Mouse (Mus musculus): Measurements from ENCODE around the gene Noa1. TPM values are rescaled to one million over a fixed set of nuclear protein-coding genes. Genes with fewer than 3 reads are reported as not detected.

Gene Noa1
- total and polyA plus RNA-seq, 3 experiments = 12.0 to 51.1 (median 35.1) TPM

DNA sequence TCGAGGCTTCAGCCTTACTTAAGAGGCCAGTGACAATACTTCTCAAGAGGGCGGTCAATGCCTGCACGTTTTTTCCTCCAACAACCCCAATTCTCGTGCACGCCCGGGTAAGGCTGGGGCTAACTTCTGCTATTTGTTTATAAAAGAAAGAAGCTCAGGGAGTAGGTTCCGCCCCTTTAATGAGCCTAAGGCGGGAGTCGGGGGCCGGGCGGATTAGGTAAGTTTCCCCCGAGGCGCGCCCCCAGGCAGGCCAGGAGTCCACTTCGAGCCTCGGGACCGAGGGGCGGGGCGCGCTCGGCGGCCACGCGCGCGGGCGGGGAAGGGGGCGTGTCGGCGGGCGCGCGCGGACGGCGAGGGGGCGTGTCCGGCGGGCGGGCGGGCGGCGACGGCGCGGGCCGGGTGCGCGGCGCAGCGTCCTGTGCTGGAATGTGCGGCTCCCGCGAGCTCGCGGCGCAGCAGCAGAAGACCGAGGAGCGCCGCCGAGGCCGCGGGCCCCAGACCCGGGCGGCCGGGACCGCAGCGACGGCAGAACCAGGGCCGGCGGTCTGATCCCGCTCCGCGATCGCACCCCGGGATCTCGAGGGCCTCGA is 44.7 kb downstream of the Noa1 start, which contains the start of gene Rest:
Gene Rest (plus strand): TSS at position 411 of the 590 bp plus-strand sequence.
- H3K4me3 ChIP-seq (ENCODE audit: low read depth, low read length) = peak within 1 kb of the TSS; percentile 88
- ATAC-seq (ENCODE audit: extremely low read depth, insufficient number of reproducible peaks, low FRiP score, poor library complexity, severe bottlenecking) (peak; percentile 38), DNase-seq (ENCODE audit: low spot score) (peak; percentile 67)
- H3K27me3 ChIP-seq (ENCODE audit: insufficient read depth, low read length) = peaks cover 5% of the 10 kb centered on the region
- peaks cover 24% of the 10 kb centered on the region for H3K4me1 ChIP-seq (ENCODE audit: insufficient read depth, low read depth, low read length)
- H3K36me3 ChIP-seq (replicated peaks) = peaks cover 24% of the 10 kb centered on the region
- H3K9me3 ChIP-seq (replicated peaks) = peaks cover 4% of the 10 kb centered on the region
- TF ChIP-seq GATA1 (IDR thresholded peaks at IDR 0.05; ENCODE audit: borderline replicate concordance, low read length) (no peak), TAL1 (conservative IDR thresholded peaks at IDR 0.05; ENCODE audit: low read depth, low read length) (no peak), CTCF (IDR thresholded peaks at IDR 0.05; ENCODE audit: low read depth, low read length) (no peak)

DNA sequence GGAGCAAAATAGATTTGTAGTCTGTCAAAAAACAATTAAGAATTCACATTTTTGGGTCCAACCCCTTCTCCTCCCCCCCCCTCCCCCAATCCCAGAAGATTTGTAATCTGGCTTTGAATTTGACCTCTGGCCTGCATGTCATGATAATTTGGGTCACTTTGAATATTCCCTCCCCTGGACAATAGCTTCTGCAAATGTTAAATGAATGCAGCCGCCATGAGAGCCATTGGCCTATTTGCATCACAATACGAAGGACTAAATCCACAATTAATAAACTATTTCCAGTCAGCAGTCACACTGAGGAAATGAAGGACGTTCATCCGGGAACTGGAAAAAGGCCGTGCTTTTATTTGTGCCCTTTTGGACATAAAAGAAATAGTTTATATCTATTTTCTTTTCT is 47.8 kb downstream of the Noa1 start:
- Histone ChIP-seq H3K4me1 (ENCODE audit: insufficient read depth, low read depth, low read length) (peaks cover 4% of the 10 kb centered on the region), H3K9me3 (replicated peaks) (no peaks in the 10 kb centered on the region), H3K4me3 (ENCODE audit: low read depth, low read length) (no peak overlapping the region), H3K36me3 (replicated peaks) (no peaks in the 10 kb centered on the region), H3K27me3 (ENCODE audit: insufficient read depth, low read length) (peaks cover 9% of the 10 kb centered on the region)
- no peak for ATAC-seq (ENCODE audit: extremely low read depth, insufficient number of reproducible peaks, low FRiP score, poor library complexity, severe bottlenecking)
- DNase-seq (ENCODE audit: low spot score) = no peak
- no peak for TF ChIP-seq GATA2 (IDR thresholded peaks at IDR 0.05; ENCODE audit: borderline replicate concordance, low read depth, low read length)
- no peak for TF ChIP-seq GATA1 (IDR thresholded peaks at IDR 0.05; ENCODE audit: borderline replicate concordance, low read length)
- no peak for TF ChIP-seq POLR2AphosphoS5 (IDR thresholded peaks at IDR 0.05; ENCODE audit: insufficient replicate concordance, low read depth, low read length)
- TF ChIP-seq CTCF (IDR thresholded peaks at IDR 0.05; ENCODE audit: low read depth, low read length) = no peak
- no peak for TF ChIP-seq TAL1 (conservative IDR thresholded peaks at IDR 0.05; ENCODE audit: low read depth, low read length)

DNA sequence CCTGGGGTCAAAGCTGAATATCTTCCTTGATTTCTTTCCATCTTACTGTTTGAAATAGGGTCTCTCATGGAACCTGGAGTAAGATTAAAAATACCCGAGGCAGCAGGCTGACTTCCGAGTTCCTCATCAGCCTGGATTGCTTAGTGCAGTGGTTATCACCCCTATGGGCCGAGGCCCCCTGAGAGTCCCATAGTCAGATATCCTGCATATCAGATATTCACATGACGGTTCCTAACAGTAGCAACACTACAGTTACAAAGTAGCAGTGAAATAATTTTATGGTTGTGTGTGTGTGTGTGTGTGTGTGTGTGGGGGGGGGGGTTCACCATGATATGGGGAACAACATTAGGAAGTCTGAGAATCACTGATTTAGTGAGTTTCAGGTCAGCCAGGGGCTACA is 48.7 kb downstream of the Noa1 start:
- ATAC-seq (ENCODE audit: extremely low read depth, insufficient number of reproducible peaks, low FRiP score, poor library complexity, severe bottlenecking) (no peak), DNase-seq (ENCODE audit: low spot score) (no peak)
- Histone ChIP-seq H3K9me3 (replicated peaks) (no peaks in the 10 kb centered on the region), H3K36me3 (replicated peaks) (no peaks in the 10 kb centered on the region), H3K27me3 (ENCODE audit: insufficient read depth, low read length) (peaks cover 9% of the 10 kb centered on the region), H3K4me1 (ENCODE audit: insufficient read depth, low read depth, low read length) (peaks cover 4% of the 10 kb centered on the region), H3K4me3 (ENCODE audit: low read depth, low read length) (no peak overlapping the region)
- TF ChIP-seq CTCF (IDR thresholded peaks at IDR 0.05; ENCODE audit: low read depth, low read length) (no peak), TAL1 (conservative IDR thresholded peaks at IDR 0.05; ENCODE audit: low read depth, low read length) (no peak), POLR2AphosphoS5 (IDR thresholded peaks at IDR 0.05; ENCODE audit: insufficient replicate concordance, low read depth, low read length) (no peak), GATA2 (IDR thresholded peaks at IDR 0.05; ENCODE audit: borderline replicate concordance, low read depth, low read length) (no peak), GATA1 (IDR thresholded peaks at IDR 0.05; ENCODE audit: borderline replicate concordance, low read length) (no peak)

DNA sequence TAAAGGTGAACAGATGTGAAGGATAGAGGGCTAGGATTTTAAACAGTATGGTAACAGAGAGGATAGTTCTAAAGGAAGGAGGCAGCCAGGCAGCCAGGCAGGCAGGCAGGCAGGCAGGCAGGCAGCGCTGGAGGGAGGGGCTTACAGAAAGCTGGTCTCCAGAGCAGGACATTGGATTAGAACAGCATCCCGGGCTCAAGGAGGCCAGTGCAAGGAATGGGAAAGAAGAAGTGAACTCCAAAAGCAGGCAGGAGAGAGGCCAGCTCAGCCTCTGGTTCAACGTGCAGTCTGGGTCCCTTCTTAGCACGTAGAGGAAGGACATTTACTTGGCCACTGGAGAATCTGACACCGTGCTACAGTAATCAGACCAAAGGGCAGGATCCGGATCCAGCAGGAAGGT is 49.7 kb downstream of the Noa1 start:
- no peak for ATAC-seq (ENCODE audit: extremely low read depth, insufficient number of reproducible peaks, low FRiP score, poor library complexity, severe bottlenecking)

DNA sequence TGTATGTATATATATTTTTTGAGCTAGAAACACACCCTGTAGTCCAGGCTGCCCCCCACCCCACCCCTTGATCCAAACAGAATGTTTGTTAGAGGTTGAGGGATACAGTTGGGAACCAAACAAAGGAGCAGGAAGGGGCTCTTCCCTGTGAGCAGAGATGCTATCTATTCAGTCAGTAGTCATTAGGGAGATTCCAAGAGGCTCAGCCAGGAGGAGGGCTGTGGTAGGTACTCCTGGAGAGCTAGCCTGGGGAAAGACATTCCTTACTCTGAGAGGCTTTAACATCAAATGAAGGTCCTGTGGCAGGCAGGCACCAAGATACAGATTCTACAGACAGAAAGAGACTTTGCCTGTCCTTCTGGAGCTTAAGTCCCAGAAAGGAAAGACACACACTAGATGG is 50.6 kb downstream of the Noa1 start:
- ATAC-seq (ENCODE audit: extremely low read depth, insufficient number of reproducible peaks, low FRiP score, poor library complexity, severe bottlenecking) (no peak), DNase-seq (ENCODE audit: low spot score) (no peak)
- Histone ChIP-seq H3K27me3 (ENCODE audit: insufficient read depth, low read length) (peaks cover 9% of the 10 kb centered on the region), H3K36me3 (replicated peaks) (no peaks in the 10 kb centered on the region), H3K4me3 (ENCODE audit: low read depth, low read length) (no peak overlapping the region), H3K4me1 (ENCODE audit: insufficient read depth, low read depth, low read length) (no peaks in the 10 kb centered on the region; the same call in 1 of the 2 replicates), H3K9me3 (replicated peaks) (no peaks in the 10 kb centered on the region)
- no peak for TF ChIP-seq TAL1 (conservative IDR thresholded peaks at IDR 0.05; ENCODE audit: low read depth, low read length)
- no peak for TF ChIP-seq POLR2AphosphoS5 (IDR thresholded peaks at IDR 0.05; ENCODE audit: insufficient replicate concordance, low read depth, low read length)
- TF ChIP-seq GATA1 (IDR thresholded peaks at IDR 0.05; ENCODE audit: borderline replicate concordance, low read length) = no peak
- no peak for TF ChIP-seq CTCF (IDR thresholded peaks at IDR 0.05; ENCODE audit: low read depth, low read length)
- TF ChIP-seq GATA2 (IDR thresholded peaks at IDR 0.05; ENCODE audit: borderline replicate concordance, low read depth, low read length) = no peak

More for the DNA sequence above, 49.7 kb downstream of the Noa1 start:
- Histone ChIP-seq H3K36me3 (replicated peaks) (no peaks in the 10 kb centered on the region), H3K27me3 (ENCODE audit: insufficient read depth, low read length) (peaks cover 9% of the 10 kb centered on the region), H3K9me3 (replicated peaks) (no peaks in the 10 kb centered on the region), H3K4me3 (ENCODE audit: low read depth, low read length) (no peak overlapping the region), H3K4me1 (ENCODE audit: insufficient read depth, low read depth, low read length) (peaks cover 4% of the 10 kb centered on the region)
- no peak for TF ChIP-seq POLR2AphosphoS5 (IDR thresholded peaks at IDR 0.05; ENCODE audit: insufficient replicate concordance, low read depth, low read length)
- no peak for DNase-seq (ENCODE audit: low spot score)

DNA sequence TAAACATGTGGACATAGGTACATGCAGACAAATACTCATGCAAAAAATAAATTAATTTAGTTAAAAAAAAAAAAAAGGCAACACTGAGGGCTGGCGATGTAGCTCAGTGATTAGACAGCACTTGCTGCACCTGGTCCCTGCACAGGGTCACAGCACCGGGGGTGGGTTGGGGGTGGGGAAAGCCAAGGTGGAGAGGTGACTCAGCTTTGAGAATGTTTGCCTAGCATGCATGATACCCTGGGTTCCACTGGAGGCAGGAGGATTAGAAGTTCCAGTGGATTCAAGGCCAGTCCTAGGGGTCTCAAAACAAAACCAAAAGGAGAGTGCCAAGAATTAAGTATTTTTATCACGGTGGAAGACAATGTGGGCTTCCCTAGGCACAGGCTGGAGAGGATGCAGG is 52.3 kb downstream of the Noa1 start:
- DNase-seq (ENCODE audit: low spot score) (no peak), ATAC-seq (ENCODE audit: extremely low read depth, insufficient number of reproducible peaks, low FRiP score, poor library complexity, severe bottlenecking) (no peak)
- Histone ChIP-seq H3K4me1 (ENCODE audit: insufficient read depth, low read depth, low read length) (peaks cover 4% of the 10 kb centered on the region; the same call in 1 of the 2 replicates), H3K9me3 (replicated peaks) (no peaks in the 10 kb centered on the region), H3K27me3 (ENCODE audit: insufficient read depth, low read length) (peaks cover 9% of the 10 kb centered on the region), H3K36me3 (replicated peaks) (no peaks in the 10 kb centered on the region), H3K4me3 (ENCODE audit: low read depth, low read length) (no peak overlapping the region)
- TF ChIP-seq CTCF (IDR thresholded peaks at IDR 0.05; ENCODE audit: low read depth, low read length) (no peak), TAL1 (conservative IDR thresholded peaks at IDR 0.05; ENCODE audit: low read depth, low read length) (no peak), POLR2AphosphoS5 (IDR thresholded peaks at IDR 0.05; ENCODE audit: insufficient replicate concordance, low read depth, low read length) (no peak), GATA2 (IDR thresholded peaks at IDR 0.05; ENCODE audit: borderline replicate concordance, low read depth, low read length) (no peak), GATA1 (IDR thresholded peaks at IDR 0.05; ENCODE audit: borderline replicate concordance, low read length) (no peak)

All from G1E (cell line).